Mouse (Mus musculus) neural tube, embryonic 11.5 days (tissue): ENCODE data around the gene Rnf41. TPM values are rescaled to one million over a fixed set of nuclear protein-coding genes. Genes with fewer than 3 reads are reported as not detected.

Experiments used
- ATAC-seq: fragments of 200-750 bp; cut with Nextera tagmentation; 2 replicates; pipeline ENCODE4 v1.8.0; 2017; ENCODE audit warnings: moderate number of reproducible peaks, mild to moderate bottlenecking, moderate TSS enrichment, moderate library complexity; ENCODE audit not compliant: insufficient read depth, low FRiP score, low TSS enrichment
- DNase-seq: peaks from one replicate; pipeline ENCODE4 v3.0.0-alpha.2; 2015; ENCODE audit warnings: low spot score
- H3K27ac ChIP-seq: fragments of 300-500 bp; sonication (generic); 2 replicates; pipeline ENCODE4 v1.5.1; 2014; ENCODE audit warnings: low read depth, mild to moderate bottlenecking, low read length
- H3K27me3 ChIP-seq: fragments of 300-500 bp; sonication (generic); 2 replicates; pipeline ENCODE4 v1.6.1; 2014; ENCODE audit warnings: mild to moderate bottlenecking, low read length, mixed read lengths; ENCODE audit not compliant: control insufficient read depth, insufficient read depth
- H3K36me3 ChIP-seq: fragments of 300-500 bp; sonication (generic); 2 replicates; pipeline ENCODE4 v1.6.1; 2014; ENCODE audit warnings: mild to moderate bottlenecking, low read length, moderate library complexity, mixed read lengths; ENCODE audit not compliant: control insufficient read depth, insufficient read depth
- H3K4me1 ChIP-seq: fragments of 300-500 bp; sonication (generic); 2 replicates; pipeline ENCODE4 v1.6.1; 2014; ENCODE audit warnings: low read length, mixed read lengths; ENCODE audit not compliant: control insufficient read depth, insufficient read depth
- H3K4me2 ChIP-seq: fragments of 300-500 bp; sonication (generic); 2 replicates; pipeline ENCODE4 v1.6.1; 2014; ENCODE audit warnings: low read depth, mild to moderate bottlenecking, moderate library complexity
- H3K4me3 ChIP-seq: fragments of 300-500 bp; sonication (generic); 2 replicates; pipeline ENCODE4 v1.5.1; 2014; ENCODE audit warnings: low read depth, low read length
- H3K9ac ChIP-seq: fragments of 300-500 bp; sonication (generic); 2 replicates; pipeline ENCODE4 v1.6.1; 2014; ENCODE audit warnings: mild to moderate bottlenecking, low read length
- H3K9me3 ChIP-seq: fragments of 300-500 bp; sonication (generic); 2 replicates; pipeline ENCODE4 v1.6.1; 2016; ENCODE audit warnings: low read length; ENCODE audit not compliant: control insufficient read depth
- WGBS: fragments of 180-500 bp; shearing (Covaris S2); extraction: QIAGEN DNeasy Blood & Tissue Kit; methylation state at CpG from one replicate; pipeline ENCODE4 v1.1.7; 2014; 5-methylcytosine and 5-hydroxymethylcytosine counted together
- microRNA-seq: library from miRNA; unstranded; fragments of <30 nt; microRNA quantifications from one replicate; pipeline ENCODE4, GENCODE M21; 2016
- polyA plus RNA-seq: library from polyadenylated mRNA; unstranded; fragments of >200 nt; fragmentation: Nextera tagmentation; extraction: Ambion mirVana; gene quantifications from 2 replicates; pipeline ENCODE4 v1.2.1, GENCODE M21; 2014

Gene Rnf41
- polyA plus RNA-seq, 1 experiment from 2014 or later = 46.8 TPM

DNA sequence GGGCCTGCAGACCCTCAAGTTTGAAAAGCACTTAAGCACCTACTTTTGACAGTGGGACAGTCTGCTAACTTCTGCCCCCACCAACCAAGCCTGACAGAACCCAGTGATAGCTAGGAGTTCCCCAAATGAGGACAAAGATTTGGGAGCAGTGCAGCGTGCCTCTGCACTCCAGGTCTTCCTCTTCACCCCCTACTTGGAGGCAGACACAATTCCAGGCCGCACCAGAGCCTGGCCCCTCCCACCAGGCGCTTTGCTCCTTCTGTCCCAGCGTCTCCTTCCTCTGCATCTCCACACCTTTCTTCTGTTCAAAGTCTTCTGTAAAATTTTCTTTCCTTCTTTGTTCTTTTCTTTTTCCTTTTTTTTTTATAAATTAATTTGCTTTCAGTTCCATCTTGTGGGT, 78.3 kb downstream of the Rnf41 start:
- Histone ChIP-seq H3K4me1 (peaks cover 14% of the 10 kb centered on the region; the same call in 1 of the 2 replicates), H3K4me2 (no peak overlapping the region), H3K27me3 (no peaks in the 10 kb centered on the region), H3K9me3 (no peaks in the 10 kb centered on the region), H3K27ac (no peak overlapping the region), H3K36me3 (peaks cover 30% of the 10 kb centered on the region), H3K4me3 (no peak overlapping the region), H3K9ac (no peak overlapping the region)
- 59% methylated on average over 4 of the region's 4 CpGs for WGBS
- ATAC-seq (no peak), DNase-seq (no peak)

DNA sequence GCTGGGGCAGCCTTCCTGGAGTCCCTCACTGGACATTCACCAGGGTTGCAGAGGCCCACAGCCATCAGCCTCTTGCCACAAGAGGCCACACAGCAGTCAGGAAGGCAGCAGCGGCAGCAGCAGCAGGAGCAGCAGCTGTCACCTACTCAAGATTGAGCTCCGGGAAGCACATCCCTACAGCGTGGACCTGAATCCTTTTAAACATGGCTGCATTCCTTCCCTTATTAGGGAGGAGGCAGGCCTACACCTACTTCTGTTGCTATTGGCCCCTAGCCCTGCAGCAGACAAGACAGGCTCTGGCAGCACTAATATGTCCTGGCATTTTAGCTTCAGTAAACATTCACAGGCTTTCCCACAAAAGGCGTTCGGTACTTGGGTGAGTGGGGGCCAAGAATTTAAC, 78.8 kb downstream of the Rnf41 start:
- DNase-seq = no peak
- WGBS = 80% methylated on average over 5 of the region's 5 CpGs

DNA sequence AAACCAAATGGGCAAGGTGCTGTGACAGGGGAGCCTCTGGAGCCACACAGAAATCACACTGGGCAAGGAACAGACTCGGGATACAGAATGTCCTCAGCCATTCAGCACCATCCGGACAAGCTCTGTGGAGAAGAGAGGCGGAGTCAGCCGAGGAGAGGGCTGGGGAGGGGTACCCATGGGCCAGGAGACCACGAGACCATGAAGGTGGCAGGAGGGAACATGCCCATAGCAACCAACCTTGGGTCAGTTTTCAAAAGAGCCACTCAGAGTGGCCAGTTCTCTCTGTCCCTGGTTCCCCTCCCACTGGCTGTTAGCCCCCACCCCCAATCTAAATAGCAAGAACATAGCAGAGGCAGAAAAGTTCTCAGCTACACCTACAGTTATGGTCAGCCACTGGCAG, 79.5 kb downstream of the Rnf41 start:
- 51% methylated on average over 5 of the region's 5 CpGs for WGBS
- DNase-seq = no peak
- Histone ChIP-seq H3K4me3 (no peak overlapping the region), H3K27ac (no peak overlapping the region), H3K27me3 (no peaks in the 10 kb centered on the region), H3K4me2 (no peak overlapping the region), H3K4me1 (peaks cover 14% of the 10 kb centered on the region; the same call in 1 of the 2 replicates), H3K36me3 (peaks cover 26% of the 10 kb centered on the region), H3K9ac (no peak overlapping the region), H3K9me3 (no peaks in the 10 kb centered on the region)
- no peak for ATAC-seq

More for the DNA sequence above, 78.8 kb downstream of the Rnf41 start:
- Histone ChIP-seq H3K9ac (no peak overlapping the region), H3K9me3 (no peaks in the 10 kb centered on the region), H3K27me3 (no peaks in the 10 kb centered on the region), H3K4me3 (no peak overlapping the region), H3K27ac (no peak overlapping the region), H3K36me3 (peaks cover 30% of the 10 kb centered on the region), H3K4me2 (no peak overlapping the region), H3K4me1 (peaks cover 14% of the 10 kb centered on the region; the same call in 1 of the 2 replicates)
- ATAC-seq = no peak

Small RNAs within 50 kb of the gene (microRNA-seq; reads per million reads assigned to microRNA genes)
- gene Gm25361 (not detected), gene Gm26308 (not detected), gene Mir6914 (0.78 reads per million), gene Mir6915 (not detected), gene Mir8105 (not detected)

Other genes starting within 250 kb of the Rnf41 start
- gene Rbms2, start 231.4 kb upstream of the Rnf41 start, polyA plus RNA-seq = 17.9 and 19.9 TPM in 2 replicates
- 1.2 and 1.5 TPM in 2 replicates for gene Gls2, start 217.2 kb upstream of the Rnf41 start, polyA plus RNA-seq
- 26.2 and 28.0 TPM in 2 replicates for gene Spryd4, start 199.8 kb upstream of the Rnf41 start, polyA plus RNA-seq
- gene Mip, start 185.8 kb upstream of the Rnf41 start, polyA plus RNA-seq = not detected in 2 replicates
- 58.7 and 61.2 TPM in 2 replicates for gene Timeless, start 179.6 kb upstream of the Rnf41 start, polyA plus RNA-seq
- 0.99 TPM in 1 of 2 replicates, not detected in the other for gene Apon, start 157.6 kb upstream of the Rnf41 start, polyA plus RNA-seq
- gene Apof, start 143.0 kb upstream of the Rnf41 start, polyA plus RNA-seq = not detected in 2 replicates
- 15.2 and 17.2 TPM in 2 replicates for gene Stat2, start 141.1 kb upstream of the Rnf41 start, polyA plus RNA-seq
- gene Il23a, start 112.9 kb upstream of the Rnf41 start, polyA plus RNA-seq = not detected in 2 replicates
- gene Pan2, start 108.3 kb upstream of the Rnf41 start, polyA plus RNA-seq = 33.3 and 35.2 TPM in 2 replicates
- gene Cnpy2, start 89.2 kb upstream of the Rnf41 start, polyA plus RNA-seq = 248 and 261 TPM in 2 replicates
- gene Cs, start 73.9 kb upstream of the Rnf41 start, polyA plus RNA-seq = 266 and 284 TPM in 2 replicates
- gene Coq10a, start 42.7 kb upstream of the Rnf41 start, polyA plus RNA-seq = 19.0 and 24.1 TPM in 2 replicates
- 9.5 and 10.4 TPM in 2 replicates for gene Ankrd52, start 34.5 kb upstream of the Rnf41 start, polyA plus RNA-seq
- not detected in 2 replicates for gene Slc39a5, start 10.4 kb upstream of the Rnf41 start, polyA plus RNA-seq
- 115 and 127 TPM in 2 replicates for gene Nabp2, start 165 bp upstream of the Rnf41 start, polyA plus RNA-seq
- 124 and 125 TPM in 2 replicates for gene Smarcc2, start 47.6 kb downstream of the Rnf41 start, polyA plus RNA-seq
- gene Myl6, start 82.5 kb downstream of the Rnf41 start, polyA plus RNA-seq = 776 and 804 TPM in 2 replicates
- 2.4 and 3.5 TPM in 2 replicates for gene Myl6b, start 87.0 kb downstream of the Rnf41 start, polyA plus RNA-seq
- gene Esyt1, start 114.2 kb downstream of the Rnf41 start, polyA plus RNA-seq = 27.3 and 34.1 TPM in 2 replicates
- gene Zc3h10, start 136.1 kb downstream of the Rnf41 start, polyA plus RNA-seq = 16.6 and 18.3 TPM in 2 replicates
- 3,132 and 3,213 TPM in 2 replicates for gene Rpl41, start 137.6 kb downstream of the Rnf41 start, polyA plus RNA-seq
- 245 and 251 TPM in 2 replicates for gene Pa2g4, start 154.3 kb downstream of the Rnf41 start, polyA plus RNA-seq
- 14.4 and 17.3 TPM in 2 replicates for gene Erbb3, start 178.0 kb downstream of the Rnf41 start, polyA plus RNA-seq
- gene Rps26, start 215.1 kb downstream of the Rnf41 start, polyA plus RNA-seq = 626 and 686 TPM in 2 replicates
- gene Ikzf4, start 234.3 kb downstream of the Rnf41 start, polyA plus RNA-seq = 4.2 and 5.1 TPM in 2 replicates